Mouse (Mus musculus): ENCODE data around the gene Gm826. TPM values are rescaled to one million over a fixed set of nuclear protein-coding genes. Genes with fewer than 3 reads are reported as not detected.

Gm826 gene
- polyA plus RNA-seq, 1 experiment from 2014 or later, result 14.5 TPM

GRCm38 (mm10) chr2:160275959-160276657 is 57.9 kb downstream of the Gm826 start:
- ATAC-seq (replicated peaks; ENCODE audit: insufficient number of reproducible peaks, insufficient read depth, low FRiP score, low read depth), result no peak
- H3K36me3 ChIP-seq, result no peaks in the 10 kb centered on the region
- H3K4me1 ChIP-seq (replicated peaks), result no peaks in the 10 kb centered on the region
- no peak overlapping the region for H3K4me3 ChIP-seq
- H3K27ac ChIP-seq, result no peak overlapping the region
- no peaks in the 10 kb centered on the region for H3K27me3 ChIP-seq
- no peaks in the 10 kb centered on the region for H3K9me3 ChIP-seq (replicated peaks)
- WGBS, result 71% methylated on average over 5 of the region's 5 CpGs
- no peak overlapping the region for H3K9ac ChIP-seq
- H3K4me2 ChIP-seq, result no peak overlapping the region

- H3K27ac ChIP-seq, result no peak overlapping the region
- ATAC-seq (replicated peaks; ENCODE audit: insufficient number of reproducible peaks, insufficient read depth, low FRiP score, low read depth), result no peak
- H3K4me3 ChIP-seq, result no peak overlapping the region
- H3K4me1 ChIP-seq (replicated peaks), result 0 out of 2 replicates have a peak, but pooled peaks cover 3% of the 10 kb centered on the region
- H3K4me2 ChIP-seq, result no peak overlapping the region
- no peaks in the 10 kb centered on the region for H3K9me3 ChIP-seq (replicated peaks)
- H3K36me3 ChIP-seq, result no peaks in the 10 kb centered on the region
- 82% methylated on average over 11 of the region's 11 CpGs for WGBS
- H3K9ac ChIP-seq, result no peak overlapping the region
- H3K27me3 ChIP-seq, result no peaks in the 10 kb centered on the region; the same call in 1 of the 2 replicates
Observed at GRCm38 (mm10) chr2:160267828-160268453, 66.0 kb downstream of the Gm826 start.

- H3K36me3 ChIP-seq, result no peaks in the 10 kb centered on the region
- WGBS, result 69% methylated on average over 8 of the region's 8 CpGs
- H3K4me1 ChIP-seq (replicated peaks), result 0 out of 2 replicates have a peak, but pooled peaks cover 3% of the 10 kb centered on the region
- no peak overlapping the region for H3K9ac ChIP-seq
- H3K9me3 ChIP-seq (replicated peaks), result no peaks in the 10 kb centered on the region
- H3K27ac ChIP-seq, result no peak overlapping the region
- H3K27me3 ChIP-seq, result no peaks in the 10 kb centered on the region; the same call in 1 of the 2 replicates
- ATAC-seq (replicated peaks; ENCODE audit: insufficient number of reproducible peaks, insufficient read depth, low FRiP score, low read depth), result no peak
- no peak overlapping the region for H3K4me2 ChIP-seq
- H3K4me3 ChIP-seq, result no peak overlapping the region
Observed at GRCm38 (mm10) chr2:160263861-160264260, 70.1 kb downstream of the Gm826 start.

GRCm38 (mm10) chr2:160261538-160261937 is 72.4 kb downstream of the Gm826 start:
- 52% methylated on average over 3 of the region's 3 CpGs for WGBS

More at GRCm38 (mm10) chr2:160261538-160261937, 72.4 kb downstream of the Gm826 start:
- Histone ChIP-seq H3K27ac (no peak overlapping the region), H3K36me3 (no peaks in the 10 kb centered on the region), H3K4me2 (no peak overlapping the region), H3K9ac (no peak overlapping the region), H3K4me3 (no peak overlapping the region), H3K9me3 (replicated peaks) (no peaks in the 10 kb centered on the region), H3K4me1 (replicated peaks) (0 out of 2 replicates have a peak, but pooled peaks cover 3% of the 10 kb centered on the region), H3K27me3 (no peaks in the 10 kb centered on the region)
- no peak for ATAC-seq (replicated peaks; ENCODE audit: insufficient number of reproducible peaks, insufficient read depth, low FRiP score, low read depth)

Other genes with a start within 250 kb of the Gm826 start
- 6.7 and 9.5 TPM in 2 replicates for gene Mafb, start 32.9 kb upstream of the Gm826 start, polyA plus RNA-seq (2015; fragmentation: Nextera tagmentation; extraction: Ambion mirVana)